Mouse (Mus musculus) Patski (cell line): ENCODE data around the gene Pla2g2d. TPM values are rescaled to one million over a fixed set of nuclear protein-coding genes. Genes with fewer than 3 reads are reported as not detected.

Experiments
- ATAC-seq: fragments of 100-300 bp; one replicate; pipeline ENCODE4 v1.8.0; 2021
- CTCF ChIA-PET: fragments of 350-600 bp; sonication (Branson Sonifier 250); formaldehyde crosslinking; loops from one replicate; lab custom pipeline; 2022; ENCODE audit warnings: inconsistent platforms; lab: Charles Lee
- POLR2A ChIA-PET: fragments of 350-600 bp; sonication (Branson Sonifier 250); formaldehyde crosslinking; loops from one replicate; lab custom pipeline; 2022; ENCODE audit warnings: antibody characterized with exemption, inconsistent platforms; lab: Charles Lee
- DNase-seq: peaks from one replicate; pipeline ENCODE4 v3.0.0-alpha.2; 2011; ENCODE audit warnings: low read depth, low spot score
- H3K27me3 ChIP-seq: fragments of 371-371 bp; one replicate; pipeline ENCODE4 v1.5.1; 2021
- CTCF ChIP-seq: fragments of 100-300 bp; IDR thresholded peaks from one replicate; pipeline ENCODE4 v1.5.1; 2021
- in situ Hi-C: fragments of 300-500 bp; cut with MboI; formaldehyde crosslinking; loops from 3 replicates; pipeline ENCODE4 v1.11.1; 2018; ENCODE audit warnings: low pct_unique_long_range_greater_than_20kb, mixed read lengths
- polyA plus RNA-seq: library from polyadenylated mRNA; unstranded; gene quantifications from one replicate; pipeline ENCODE4 v1.2.3, GENCODE M21; 2021

Gene Pla2g2d
- polyA plus RNA-seq, 1 experiment from 2014 or later: 0.03 TPM

GRCm38 (mm10) chr4:138824660-138825059 is 49.1 kb downstream of the Pla2g2d start:
- peak; percentile 53 for TF ChIP-seq CTCF
- POLR2A ChIA-PET: no interaction called here
- H3K27me3 ChIP-seq: peaks cover 2% of the 10 kb centered on the region
- no peak for DNase-seq
- in situ Hi-C loops: no loop called here
- no peak for ATAC-seq
- CTCF ChIA-PET: no interaction called here

GRCm38 (mm10) chr4:138825751-138826567 is 50.4 kb downstream of the Pla2g2d start:
- no peak for ATAC-seq

GRCm38 (mm10) chr4:138827147-138827546 is 51.6 kb downstream of the Pla2g2d start:
- peaks cover 2% of the 10 kb centered on the region for H3K27me3 ChIP-seq
- in situ Hi-C loops: no loop called here
- POLR2A ChIA-PET: no interaction called here
- no peak for TF ChIP-seq CTCF
- ATAC-seq: no peak
- CTCF ChIA-PET: no interaction called here
- no peak for DNase-seq

More at GRCm38 (mm10) chr4:138825751-138826567, 50.4 kb downstream of the Pla2g2d start:
- DNase-seq: no peak
- ChIA-PET POLR2A (no interaction called here), CTCF (no interaction called here)
- TF ChIP-seq CTCF: no peak
- in situ Hi-C loops: no loop called here
- H3K27me3 ChIP-seq: peaks cover 2% of the 10 kb centered on the region

Other genes starting within 250 kb of the Pla2g2d start
- gene Vwa5b1, start 139.9 kb upstream of the Pla2g2d start, polyA plus RNA-seq: 0.05 TPM
- gene Pla2g2c, start 50.9 kb upstream of the Pla2g2d start, polyA plus RNA-seq: not detected
- not detected for gene Ubxn10, start 38.6 kb upstream of the Pla2g2d start, polyA plus RNA-seq
- not detected for gene Pla2g2f, start 18.1 kb upstream of the Pla2g2d start, polyA plus RNA-seq
- 1.4 TPM for gene Pla2g5, start 87.7 kb downstream of the Pla2g2d start, polyA plus RNA-seq
- gene Gm13030, start 98.2 kb downstream of the Pla2g2d start, polyA plus RNA-seq: not detected
- gene Pla2g2e, start 102.2 kb downstream of the Pla2g2d start, polyA plus RNA-seq: not detected
- 10.5 TPM for gene Otud3, start 138.2 kb downstream of the Pla2g2d start, polyA plus RNA-seq
- gene Rnf186, start 191.4 kb downstream of the Pla2g2d start, polyA plus RNA-seq: not detected
- gene Tmco4, start 197.2 kb downstream of the Pla2g2d start, polyA plus RNA-seq: 6.8 TPM